Mouse (Mus musculus) neural tube, embryonic 15.5 days (tissue): Measurements from ENCODE around the gene Pnmal1. TPM values are rescaled to one million over a fixed set of nuclear protein-coding genes. Genes with fewer than 3 reads are reported as not detected.
A peak's percentile ranks its signal among the peaks of the same experiment; 100 is the strongest.

Experiments used
- ATAC-seq: fragments of 200-750 bp; cut with Nextera tagmentation; 2 replicates; pipeline ENCODE4 v1.8.0; 2017; ENCODE audit warnings: mild to moderate bottlenecking, moderate TSS enrichment, moderate library complexity; ENCODE audit not compliant: low FRiP score
- H3K27ac ChIP-seq: fragments of 300-500 bp; sonication (generic); replicated peaks from 2 replicates; pipeline ENCODE4 v1.5.1; 2015; ENCODE audit warnings: mild to moderate bottlenecking, inconsistent platforms
- H3K27me3 ChIP-seq: fragments of 300-500 bp; sonication (generic); replicated peaks from 2 replicates; pipeline ENCODE4 v1.6.1; 2015; ENCODE audit warnings: inconsistent platforms
- H3K36me3 ChIP-seq: fragments of 300-500 bp; sonication (generic); 2 replicates; pipeline ENCODE4 v1.6.1; 2015; ENCODE audit warnings: inconsistent platforms
- H3K4me1 ChIP-seq: fragments of 300-500 bp; sonication (generic); 2 replicates; pipeline ENCODE4 v1.6.1; 2015; ENCODE audit warnings: inconsistent platforms
- H3K4me2 ChIP-seq: fragments of 300-500 bp; sonication (generic); 2 replicates; pipeline ENCODE4 v1.6.1; 2015; ENCODE audit warnings: inconsistent platforms, mild to moderate bottlenecking, moderate library complexity
- H3K4me3 ChIP-seq: fragments of 300-500 bp; sonication (generic); replicated peaks from 2 replicates; pipeline ENCODE4 v1.5.1; 2015; ENCODE audit warnings: mild to moderate bottlenecking, inconsistent platforms
- H3K9ac ChIP-seq: fragments of 300-500 bp; sonication (generic); replicated peaks from 2 replicates; pipeline ENCODE4 v1.6.1; 2015; ENCODE audit warnings: mild to moderate bottlenecking, inconsistent platforms
- H3K9me3 ChIP-seq: fragments of 300-500 bp; sonication (generic); replicated peaks from 2 replicates; pipeline ENCODE4 v1.6.1; 2016; ENCODE audit warnings: inconsistent platforms
- WGBS: fragments of 180-500 bp; shearing (Covaris S2); methylation state at CpG from one replicate; pipeline ENCODE4 v1.1.7; 2015; ENCODE audit warnings: mixed read lengths; 5-methylcytosine and 5-hydroxymethylcytosine counted together
- polyA plus RNA-seq: library from polyadenylated mRNA; unstranded; fragments of >200 nt; fragmentation: Nextera tagmentation; extraction: Ambion mirVana; gene quantifications from 2 replicates; pipeline ENCODE4 v1.2.1, GENCODE M21; 2015

The Pnmal1 gene
- polyA plus RNA-seq, 1 experiment from 2014 or later: 52.0 TPM

DNA sequence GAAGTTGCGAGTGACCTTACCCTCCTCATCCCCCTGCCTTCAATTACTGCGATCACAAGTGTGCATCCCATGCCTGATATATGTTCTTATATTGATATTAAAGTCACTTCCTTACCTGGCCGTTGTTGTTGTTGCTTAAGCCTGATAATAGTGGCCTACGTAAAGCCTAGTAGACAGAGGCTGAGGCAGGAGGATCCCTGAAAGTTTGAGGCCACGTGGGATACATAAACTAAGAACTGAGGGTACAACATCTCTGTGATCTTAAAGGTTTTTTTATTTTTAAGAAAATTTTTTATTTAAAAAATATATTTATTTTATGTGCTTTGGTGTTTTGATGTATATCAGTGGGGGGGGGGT is 33.0 kb downstream of the Pnmal1 start, which contains the start of gene Ccdc8:
Gene Ccdc8, plus strand, starts transcription at position 258 of the 357 bp plus-strand sequence.
- Histone ChIP-seq H3K9ac (no peak within 1 kb of the TSS), H3K27ac (peak within 1 kb of the TSS; percentile 77), H3K4me1 (peaks cover 54% of the 10 kb centered on the region), H3K4me2 (peak within 1 kb of the TSS; percentile 53), H3K9me3 (no peaks in the 10 kb centered on the region), H3K36me3 (no peaks in the 10 kb centered on the region), H3K4me3 (peak within 1 kb of the TSS; percentile 40), H3K27me3 (0 out of 2 replicates have a peak, but pooled peaks cover 3% of the 10 kb centered on the region)
- 95% methylated on average over 5 of the region's 5 CpGs for WGBS
- no peak for ATAC-seq

DNA sequence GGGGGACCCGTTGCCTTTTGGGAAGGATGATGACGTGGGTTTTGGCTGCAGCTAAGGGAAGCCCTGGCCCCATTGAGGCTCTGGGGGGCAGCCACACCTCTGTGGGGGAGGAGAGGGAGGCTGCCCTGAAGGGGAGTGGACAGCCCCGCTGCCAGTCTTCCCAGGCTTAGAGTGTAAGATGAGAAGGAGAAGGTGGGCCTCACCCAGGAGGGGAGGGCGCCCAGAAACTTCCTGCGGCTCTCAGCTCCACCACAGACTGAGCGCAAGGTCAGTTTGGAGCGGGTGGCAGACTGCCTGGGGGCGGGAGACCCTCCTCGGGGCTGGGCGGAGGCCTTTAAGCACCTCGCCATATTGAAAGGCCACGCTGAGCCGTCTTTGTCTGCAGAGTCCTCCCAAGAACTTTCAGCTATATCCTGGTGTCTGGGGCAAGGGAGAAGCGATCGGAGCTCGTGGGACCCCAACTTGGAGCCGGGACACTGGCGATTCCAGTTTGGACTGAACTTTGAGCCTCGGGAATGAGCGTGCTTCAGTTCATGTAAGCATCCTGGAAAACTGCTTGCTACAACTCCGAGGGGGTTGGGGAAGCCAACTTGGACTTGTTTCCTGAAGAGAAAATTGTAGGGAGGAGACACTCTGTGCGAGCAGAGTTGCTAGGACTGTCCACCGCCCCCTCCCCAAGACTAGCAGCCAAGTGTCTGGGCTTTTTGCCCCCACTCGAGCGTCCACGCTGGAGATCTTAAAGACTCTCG is 34.3 kb downstream of the Pnmal1 start:
- Histone ChIP-seq H3K9ac (peak overlapping the region; percentile 45), H3K4me2 (peak overlapping the region; percentile 53), H3K36me3 (no peaks in the 10 kb centered on the region), H3K4me3 (peak overlapping the region; percentile 40), H3K9me3 (no peaks in the 10 kb centered on the region), H3K27ac (peak overlapping the region; percentile 67), H3K4me1 (peaks cover 48% of the 10 kb centered on the region), H3K27me3 (0 out of 2 replicates have a peak, but pooled peaks cover 3% of the 10 kb centered on the region)
- WGBS: 8% methylated on average over 27 of the region's 27 CpGs
- peak; percentile 60 for ATAC-seq

DNA sequence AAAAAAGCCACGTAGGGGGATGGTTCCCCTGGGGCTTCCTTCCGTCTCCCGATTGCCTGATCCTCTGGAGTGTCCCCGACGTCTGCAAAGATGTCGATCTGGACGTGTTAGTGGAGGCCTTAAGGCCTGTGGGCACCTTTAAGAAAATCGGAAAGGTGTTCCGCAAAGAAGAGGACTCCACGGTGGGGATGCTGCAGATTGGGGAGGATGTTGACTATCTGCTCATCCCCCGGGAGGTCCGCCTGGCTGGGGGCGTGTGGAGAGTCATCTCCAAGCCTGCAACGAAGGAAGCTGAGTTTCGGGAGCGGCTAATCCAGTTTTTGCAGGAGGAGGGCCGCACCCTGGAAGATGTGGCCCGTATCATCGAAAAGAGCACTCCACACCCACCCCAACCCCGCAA is 34.9 kb downstream of the Pnmal1 start:
- peaks cover 50% of the 10 kb centered on the region for H3K4me1 ChIP-seq
- H3K27ac ChIP-seq: peak overlapping the region; percentile 67
- no peaks in the 10 kb centered on the region for H3K36me3 ChIP-seq
- WGBS: 15% methylated on average over 20 of the region's 20 CpGs
- H3K4me2 ChIP-seq: peak overlapping the region; percentile 53
- no peaks in the 10 kb centered on the region for H3K9me3 ChIP-seq
- no peak for ATAC-seq
- 0 out of 2 replicates have a peak, but pooled peaks cover 3% of the 10 kb centered on the region for H3K27me3 ChIP-seq
- H3K9ac ChIP-seq: peak overlapping the region; percentile 45
- peak overlapping the region; percentile 40 for H3K4me3 ChIP-seq

DNA sequence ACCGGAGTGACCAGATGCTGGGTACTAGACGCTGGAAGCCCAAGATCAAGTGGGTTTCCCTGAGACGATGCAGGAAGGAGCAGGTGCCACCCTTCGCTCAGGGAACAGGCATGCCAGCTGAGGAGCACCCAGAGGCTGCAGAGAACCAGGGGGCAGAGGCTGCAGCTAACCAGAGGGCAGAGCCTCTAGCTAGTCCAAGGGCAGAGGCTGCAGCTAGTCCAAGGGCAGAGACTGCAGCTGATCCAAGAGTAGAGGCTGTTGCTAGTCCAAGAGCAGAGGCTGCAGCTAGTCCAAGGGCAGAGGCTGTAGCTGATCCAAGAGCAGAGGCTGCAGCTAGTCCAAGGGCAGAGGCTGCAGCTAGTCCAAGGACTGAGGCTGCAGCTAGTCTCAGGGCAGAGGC is 35.9 kb downstream of the Pnmal1 start:
- peak overlapping the region; percentile 40 for H3K4me3 ChIP-seq
- no peak overlapping the region for H3K27ac ChIP-seq
- no peaks in the 10 kb centered on the region for H3K9me3 ChIP-seq
- no peak for ATAC-seq
- peak overlapping the region; percentile 53 for H3K4me2 ChIP-seq
- 0 out of 2 replicates have a peak, but pooled peaks cover 3% of the 10 kb centered on the region for H3K27me3 ChIP-seq
- 85% methylated on average over 4 of the region's 4 CpGs for WGBS
- peaks cover 48% of the 10 kb centered on the region for H3K4me1 ChIP-seq
- H3K36me3 ChIP-seq: no peaks in the 10 kb centered on the region
- peak overlapping the region; percentile 45; the same call in 1 of the 2 replicates for H3K9ac ChIP-seq

DNA sequence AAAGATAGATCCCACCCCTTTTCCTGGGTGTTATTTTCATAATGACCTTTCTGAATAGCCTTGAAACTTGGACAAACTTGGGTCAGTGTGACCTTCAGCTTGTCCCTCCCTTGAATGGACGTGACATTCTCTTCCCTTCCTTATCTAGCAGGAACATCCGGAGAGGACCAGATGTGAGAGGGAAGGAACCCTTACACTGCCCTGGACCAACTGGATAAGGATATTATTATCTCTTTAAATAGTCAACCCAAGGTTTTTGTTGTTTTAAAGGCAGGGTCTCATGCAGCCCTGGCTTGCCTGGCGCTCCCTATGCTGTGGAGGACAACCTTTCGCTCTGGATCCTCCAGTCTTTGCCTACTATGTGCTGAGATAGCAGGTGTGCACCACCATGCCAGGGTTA is 39.8 kb downstream of the Pnmal1 start:
- Histone ChIP-seq H3K36me3 (peaks cover 6% of the 10 kb centered on the region; the same call in 1 of the 2 replicates), H3K4me2 (no peak overlapping the region), H3K4me1 (peaks cover 33% of the 10 kb centered on the region), H3K9ac (no peak overlapping the region), H3K9me3 (no peaks in the 10 kb centered on the region), H3K27me3 (0 out of 2 replicates have a peak, but pooled peaks cover 3% of the 10 kb centered on the region), H3K4me3 (no peak overlapping the region), H3K27ac (no peak overlapping the region)
- ATAC-seq: no peak
- WGBS: 76% methylated on average over 4 of the region's 4 CpGs

DNA sequence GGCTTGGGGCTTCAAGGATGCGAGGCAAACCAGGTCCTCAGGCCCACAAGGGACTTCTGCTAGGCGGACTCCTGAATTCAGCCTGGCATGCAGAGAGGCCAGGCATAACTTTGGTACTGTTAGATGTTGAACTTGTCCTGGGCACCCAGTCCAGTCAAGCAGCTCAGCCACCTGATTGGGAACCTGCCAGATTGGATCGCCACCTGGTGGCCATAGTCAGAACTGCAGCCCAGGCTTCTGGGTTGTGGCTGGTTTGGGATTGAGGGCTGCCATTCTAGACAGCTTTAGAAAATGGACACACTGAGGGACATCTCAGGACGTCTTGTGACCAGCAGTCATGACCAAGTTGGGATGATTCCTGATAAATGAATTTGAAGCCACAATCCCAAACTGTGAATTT is 40.2 kb downstream of the Pnmal1 start:
- Histone ChIP-seq H3K4me3 (no peak overlapping the region), H3K4me2 (no peak overlapping the region), H3K36me3 (peaks cover 9% of the 10 kb centered on the region), H3K9me3 (no peaks in the 10 kb centered on the region), H3K27me3 (0 out of 2 replicates have a peak, but pooled peaks cover 3% of the 10 kb centered on the region), H3K4me1 (peaks cover 33% of the 10 kb centered on the region), H3K27ac (no peak overlapping the region), H3K9ac (no peak overlapping the region)
- peak; percentile 4; the same call in 1 of the 2 replicates for ATAC-seq
- 31% methylated on average over 4 of the region's 4 CpGs for WGBS

DNA sequence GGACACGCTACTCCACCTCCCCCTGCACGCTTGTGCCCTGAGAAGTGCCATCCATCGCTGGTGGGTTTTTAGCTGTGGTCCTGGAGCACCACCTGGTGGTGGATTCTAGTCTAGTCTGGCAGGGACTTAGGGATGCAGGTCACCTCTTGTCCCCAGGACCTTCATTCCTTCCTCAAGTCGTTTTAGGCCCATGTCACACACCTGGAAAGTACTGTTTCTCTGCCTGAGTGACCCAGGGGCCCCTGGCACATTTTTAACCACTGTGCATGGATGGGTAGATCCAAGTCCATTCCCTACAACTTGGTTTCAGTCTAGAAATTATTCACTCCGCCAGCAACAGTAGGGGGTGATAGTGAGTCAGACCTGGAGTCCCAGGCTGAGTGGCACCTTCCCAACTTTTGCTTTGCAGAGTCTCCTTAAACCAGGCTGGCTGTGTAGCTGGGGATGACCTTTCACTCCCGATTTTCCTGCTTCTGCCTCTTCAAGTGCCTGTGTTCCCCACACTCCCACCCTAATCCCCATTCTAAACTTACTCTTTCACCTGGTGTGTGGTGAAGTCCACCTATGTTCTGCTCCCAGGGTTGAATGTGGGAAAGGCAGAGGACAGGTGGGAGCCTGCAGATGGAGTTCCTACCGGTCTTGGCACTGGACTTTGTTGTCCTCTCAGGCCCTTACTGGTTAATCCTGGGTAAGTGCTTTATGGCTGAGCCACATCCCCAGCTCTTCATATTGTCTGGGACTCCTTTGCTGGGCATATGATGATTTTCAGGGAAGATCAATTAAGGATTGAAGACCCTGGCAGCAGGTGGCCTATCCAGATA is 43.1 kb downstream of the Pnmal1 start:
- Histone ChIP-seq H3K9me3 (no peaks in the 10 kb centered on the region), H3K27ac (0 out of 2 replicates have a peak overlapping the region, but pooled peaks have one; percentile 33), H3K9ac (no peak overlapping the region), H3K4me1 (peaks cover 12% of the 10 kb centered on the region; the same call in 1 of the 2 replicates), H3K27me3 (no peaks in the 10 kb centered on the region), H3K4me2 (no peak overlapping the region), H3K36me3 (peaks cover 38% of the 10 kb centered on the region), H3K4me3 (no peak overlapping the region)
- WGBS: 18% methylated on average over 7 of the region's 7 CpGs
- peak; percentile 74 for ATAC-seq

DNA sequence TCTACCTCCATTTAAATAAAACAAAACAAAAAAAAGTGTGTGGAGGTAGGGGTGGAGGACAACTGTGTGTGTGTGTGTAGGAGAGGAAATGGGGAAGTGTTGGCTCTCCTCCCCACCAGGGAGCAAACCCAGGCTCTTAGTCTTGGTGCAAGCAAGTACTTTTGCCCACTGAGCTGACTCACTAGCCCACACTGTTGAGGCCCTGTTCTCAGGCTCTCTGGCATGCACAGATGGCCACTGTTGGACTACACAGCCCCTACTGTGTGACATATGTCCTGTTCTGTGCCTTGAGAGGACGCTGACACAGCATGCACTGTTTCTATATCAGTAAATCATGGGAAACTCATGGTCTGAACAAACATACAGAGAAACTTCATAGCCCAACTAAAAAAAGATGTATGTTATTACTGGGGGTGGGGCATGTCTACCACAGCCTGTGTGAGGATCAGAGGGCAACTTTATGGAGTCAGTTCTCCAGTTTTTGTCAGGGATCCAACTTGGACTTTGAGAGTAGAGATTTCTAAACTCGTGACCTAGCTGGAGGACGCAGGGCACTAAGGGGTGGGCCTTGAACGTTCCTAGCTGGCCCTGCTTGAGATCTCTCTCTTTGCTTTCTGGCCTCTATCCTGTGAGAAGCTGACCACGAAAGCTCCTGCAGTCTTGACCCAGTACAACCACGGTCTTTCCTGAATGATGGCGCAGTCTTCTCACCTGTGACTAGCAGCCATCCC is 43.9 kb downstream of the Pnmal1 start:
- no peak for ATAC-seq
- Histone ChIP-seq H3K4me1 (peaks cover 8% of the 10 kb centered on the region; the same call in 1 of the 2 replicates), H3K4me2 (no peak overlapping the region), H3K9me3 (no peaks in the 10 kb centered on the region), H3K9ac (no peak overlapping the region), H3K27me3 (no peaks in the 10 kb centered on the region), H3K4me3 (no peak overlapping the region), H3K27ac (0 out of 2 replicates have a peak overlapping the region, but pooled peaks have one; percentile 2), H3K36me3 (peaks cover 46% of the 10 kb centered on the region)
- 87% methylated on average over 7 of the region's 7 CpGs for WGBS

DNA sequence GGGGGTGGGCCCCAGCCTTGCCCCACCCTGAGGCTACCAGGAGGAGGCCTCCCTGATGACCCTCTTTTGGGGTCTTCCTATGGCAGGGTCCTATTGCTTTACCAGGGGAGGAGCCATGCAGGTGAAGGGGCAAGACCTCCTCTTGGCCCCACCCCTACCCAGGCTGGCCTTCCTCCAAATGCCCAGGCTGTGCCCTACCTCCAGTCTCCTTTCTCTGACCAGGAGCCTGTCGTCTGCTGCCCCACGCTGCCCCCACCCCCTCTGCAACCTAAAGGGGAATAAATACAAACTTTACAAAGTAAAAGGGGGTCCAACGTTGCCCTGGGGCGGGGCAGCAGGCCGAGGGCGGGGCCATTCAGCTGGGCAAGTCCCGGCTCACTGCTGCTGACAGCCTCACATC is 45.2 kb downstream of the Pnmal1 start:
- H3K9ac ChIP-seq: no peak overlapping the region
- ATAC-seq: no peak
- no peak overlapping the region for H3K4me3 ChIP-seq
- 0 out of 2 replicates have a peak, but pooled peaks cover 4% of the 10 kb centered on the region for H3K4me1 ChIP-seq
- no peak overlapping the region for H3K4me2 ChIP-seq
- H3K27ac ChIP-seq: 0 out of 2 replicates have a peak overlapping the region, but pooled peaks have one; percentile 13
- peaks cover 59% of the 10 kb centered on the region for H3K36me3 ChIP-seq
- H3K9me3 ChIP-seq: no peaks in the 10 kb centered on the region
- WGBS: 93% methylated on average over 7 of the region's 7 CpGs
- H3K27me3 ChIP-seq: no peaks in the 10 kb centered on the region

DNA sequence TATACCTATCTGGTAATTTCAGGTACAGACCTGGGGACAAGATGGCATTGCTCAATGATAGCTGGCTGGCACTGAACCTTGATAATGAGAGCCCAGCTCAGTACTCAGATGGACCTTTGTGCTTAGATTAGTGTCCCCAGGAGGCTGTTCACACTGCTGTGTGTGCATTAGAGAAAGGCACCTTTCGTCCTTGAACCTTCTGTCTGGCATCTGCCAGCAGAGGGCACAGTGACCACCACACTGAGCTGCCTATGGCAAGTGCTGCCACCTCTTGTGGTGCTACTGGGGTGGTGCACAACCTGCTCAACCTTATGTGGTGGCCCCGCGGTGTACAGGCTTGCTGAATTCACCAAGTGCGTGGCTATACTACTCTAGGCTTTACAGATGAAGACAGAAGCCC is 47.8 kb downstream of the Pnmal1 start:
- no peak overlapping the region for H3K4me2 ChIP-seq
- peaks cover 84% of the 10 kb centered on the region for H3K36me3 ChIP-seq
- no peaks in the 10 kb centered on the region for H3K27me3 ChIP-seq
- H3K9me3 ChIP-seq: no peaks in the 10 kb centered on the region
- no peak overlapping the region for H3K4me3 ChIP-seq
- no peak for ATAC-seq
- no peak overlapping the region for H3K9ac ChIP-seq
- H3K27ac ChIP-seq: no peak overlapping the region
- 0 out of 2 replicates have a peak, but pooled peaks cover under 1% of the 10 kb centered on the region for H3K4me1 ChIP-seq
- WGBS: 92% methylated on average over 4 of the region's 4 CpGs
